Mouse (Mus musculus) liver, embryonic 11.5 days (tissue): ENCODE data around the gene Ddr1. TPM values are rescaled to one million over a fixed set of nuclear protein-coding genes. Genes with fewer than 3 reads are reported as not detected.

ENCODE experiments used
- ATAC-seq: fragments of 200-750 bp; cut with Nextera tagmentation; replicated peaks from 2 replicates; pipeline ENCODE4 v1.8.0; 2017; ENCODE audit warnings: moderate number of reproducible peaks, mild to moderate bottlenecking, moderate TSS enrichment, moderate library complexity; ENCODE audit not compliant: low FRiP score
- DNase-seq: peaks from one replicate; pipeline ENCODE4 v3.0.0-alpha.2; 2017; ENCODE audit warnings: low spot score
- H3K27ac ChIP-seq: fragments of 300-500 bp; sonication (generic); 2 replicates; pipeline ENCODE4 v1.5.1; 2014; ENCODE audit warnings: mild to moderate bottlenecking, low read depth, low read length, control low read depth
- H3K27me3 ChIP-seq: fragments of 300-500 bp; sonication (generic); replicated peaks from 2 replicates; pipeline ENCODE4 v1.6.1; 2014; ENCODE audit warnings: low read length, mixed read lengths; ENCODE audit not compliant: control insufficient read depth, insufficient read depth
- H3K36me3 ChIP-seq: fragments of 300-500 bp; sonication (generic); 2 replicates; pipeline ENCODE4 v1.6.1; 2014; ENCODE audit warnings: mild to moderate bottlenecking, low read length, moderate library complexity, mixed read lengths; ENCODE audit not compliant: control insufficient read depth, insufficient read depth
- H3K4me1 ChIP-seq: fragments of 300-500 bp; sonication (generic); replicated peaks from 2 replicates; pipeline ENCODE4 v1.6.1; 2014; ENCODE audit warnings: low read length, mixed read lengths; ENCODE audit not compliant: control insufficient read depth, insufficient read depth
- H3K4me2 ChIP-seq: fragments of 300-500 bp; sonication (generic); 2 replicates; pipeline ENCODE4 v1.6.1; 2014; ENCODE audit warnings: mild to moderate bottlenecking, control low read depth, moderate library complexity
- H3K4me3 ChIP-seq: fragments of 300-500 bp; sonication (generic); 2 replicates; pipeline ENCODE4 v1.5.1; 2014; ENCODE audit warnings: low read depth, low read length, control low read depth
- H3K9ac ChIP-seq: fragments of 300-500 bp; sonication (generic); 2 replicates; pipeline ENCODE4 v1.6.1; 2014; ENCODE audit warnings: low read depth, low read length, control low read depth
- H3K9me3 ChIP-seq: fragments of 300-500 bp; sonication (generic); 2 replicates; pipeline ENCODE4 v1.6.1; 2016; ENCODE audit warnings: low read length, inconsistent platforms, mixed read lengths; ENCODE audit not compliant: control insufficient read depth
- WGBS: fragments of 180-500 bp; shearing (Covaris S2); extraction: QIAGEN DNeasy Blood & Tissue Kit; methylation state at CpG from one replicate; pipeline ENCODE4 v1.1.7; 2014; 5-methylcytosine and 5-hydroxymethylcytosine counted together
- polyA plus RNA-seq: library from polyadenylated mRNA; unstranded; fragments of >200 nt; fragmentation: Nextera tagmentation; extraction: Ambion mirVana; gene quantifications from 2 replicates; pipeline ENCODE4 v1.2.1, GENCODE M21; 2014

Ddr1 gene
- polyA plus RNA-seq, 1 experiment from 2014 or later, result 15.9 TPM

DNA sequence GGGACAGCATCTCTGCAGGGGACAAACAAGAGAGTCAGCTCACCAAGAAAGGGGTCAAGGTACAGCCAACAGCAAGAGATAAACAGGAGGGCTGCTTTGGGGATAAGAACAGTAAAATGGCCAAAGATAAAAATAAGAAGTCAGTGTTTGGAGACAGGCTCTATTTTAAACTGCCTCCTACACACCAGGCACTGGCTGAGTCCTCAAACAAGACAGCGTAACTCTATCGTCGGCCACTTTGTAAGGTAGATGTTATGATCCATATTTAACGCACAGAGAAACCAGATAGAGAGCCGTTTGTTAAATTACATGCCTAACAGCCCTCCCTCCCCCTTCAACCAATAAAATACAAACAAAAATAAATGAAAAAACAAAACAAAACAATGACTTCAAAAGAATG is 10.5 kb downstream of the Ddr1 start:
- H3K4me1 ChIP-seq, result no peaks in the 10 kb centered on the region
- H3K27ac ChIP-seq, result no peak overlapping the region
- ATAC-seq, result no peak
- H3K4me3 ChIP-seq, result no peak overlapping the region
- H3K9me3 ChIP-seq, result peaks cover 3% of the 10 kb centered on the region; the same call in 1 of the 2 replicates
- peaks cover 24% of the 10 kb centered on the region for H3K27me3 ChIP-seq
- 89% methylated on average over 5 of the region's 5 CpGs for WGBS
- no peak overlapping the region for H3K9ac ChIP-seq
- H3K36me3 ChIP-seq, result peaks cover 5% of the 10 kb centered on the region
- DNase-seq, result no peak
- H3K4me2 ChIP-seq, result no peak overlapping the region

DNA sequence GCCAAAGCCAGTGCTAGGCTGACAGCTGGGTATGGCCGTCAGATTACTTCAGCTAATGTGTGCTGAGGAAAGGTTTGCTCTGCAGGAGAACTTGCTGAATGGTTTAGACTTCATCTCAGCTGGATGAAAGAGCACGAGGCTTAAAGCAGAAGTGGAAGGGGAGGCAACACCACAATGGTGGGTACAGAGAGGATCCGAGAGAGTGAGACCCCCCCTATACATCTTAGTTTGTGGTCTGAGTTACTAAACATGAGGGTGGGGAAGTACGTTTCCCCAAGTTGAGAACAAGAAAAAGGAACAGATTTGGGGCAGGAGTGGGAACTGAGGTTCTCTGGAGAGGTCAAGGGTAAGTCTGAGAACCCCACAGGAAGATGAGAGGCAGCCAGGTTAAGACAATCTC is 12.1 kb downstream of the Ddr1 start:
- 62% methylated on average over 4 of the region's 4 CpGs for WGBS
- peaks cover 8% of the 10 kb centered on the region for H3K27me3 ChIP-seq
- DNase-seq (no peak), ATAC-seq (no peak)
- no peak overlapping the region for H3K9ac ChIP-seq
- H3K4me1 ChIP-seq, result no peaks in the 10 kb centered on the region
- H3K4me2 ChIP-seq, result no peak overlapping the region
- H3K4me3 ChIP-seq, result no peak overlapping the region
- H3K27ac ChIP-seq, result no peak overlapping the region
- H3K9me3 ChIP-seq, result peaks cover 3% of the 10 kb centered on the region; the same call in 1 of the 2 replicates
- H3K36me3 ChIP-seq, result peaks cover 9% of the 10 kb centered on the region

DNA sequence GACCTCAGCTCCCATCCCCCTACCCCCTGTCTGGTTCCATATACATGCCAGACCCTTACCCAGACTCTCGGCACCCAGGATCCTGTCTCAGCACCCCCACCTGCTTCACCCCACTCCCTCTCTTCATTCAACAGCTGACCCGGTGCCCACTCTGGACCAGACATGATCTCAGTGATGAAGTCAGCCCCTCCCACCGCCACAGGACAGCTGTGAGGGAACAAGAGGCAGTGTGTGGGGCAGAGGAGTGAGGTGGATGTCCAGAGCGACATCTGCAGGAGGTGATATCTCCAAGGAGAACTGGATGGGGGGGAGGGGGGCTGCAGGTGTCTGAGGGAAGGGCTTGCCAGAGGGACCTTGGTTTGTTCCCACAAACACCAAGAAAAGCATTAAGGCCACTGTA is 12.6 kb downstream of the Ddr1 start:
- no peak for DNase-seq
- Histone ChIP-seq H3K36me3 (peaks cover 9% of the 10 kb centered on the region), H3K4me1 (no peaks in the 10 kb centered on the region), H3K4me3 (no peak overlapping the region), H3K9me3 (peaks cover 3% of the 10 kb centered on the region; the same call in 1 of the 2 replicates), H3K9ac (no peak overlapping the region), H3K4me2 (no peak overlapping the region), H3K27ac (no peak overlapping the region), H3K27me3 (peaks cover 5% of the 10 kb centered on the region; the same call in 1 of the 2 replicates)
- ATAC-seq, result no peak
- 72% methylated on average over 4 of the region's 4 CpGs for WGBS

DNA sequence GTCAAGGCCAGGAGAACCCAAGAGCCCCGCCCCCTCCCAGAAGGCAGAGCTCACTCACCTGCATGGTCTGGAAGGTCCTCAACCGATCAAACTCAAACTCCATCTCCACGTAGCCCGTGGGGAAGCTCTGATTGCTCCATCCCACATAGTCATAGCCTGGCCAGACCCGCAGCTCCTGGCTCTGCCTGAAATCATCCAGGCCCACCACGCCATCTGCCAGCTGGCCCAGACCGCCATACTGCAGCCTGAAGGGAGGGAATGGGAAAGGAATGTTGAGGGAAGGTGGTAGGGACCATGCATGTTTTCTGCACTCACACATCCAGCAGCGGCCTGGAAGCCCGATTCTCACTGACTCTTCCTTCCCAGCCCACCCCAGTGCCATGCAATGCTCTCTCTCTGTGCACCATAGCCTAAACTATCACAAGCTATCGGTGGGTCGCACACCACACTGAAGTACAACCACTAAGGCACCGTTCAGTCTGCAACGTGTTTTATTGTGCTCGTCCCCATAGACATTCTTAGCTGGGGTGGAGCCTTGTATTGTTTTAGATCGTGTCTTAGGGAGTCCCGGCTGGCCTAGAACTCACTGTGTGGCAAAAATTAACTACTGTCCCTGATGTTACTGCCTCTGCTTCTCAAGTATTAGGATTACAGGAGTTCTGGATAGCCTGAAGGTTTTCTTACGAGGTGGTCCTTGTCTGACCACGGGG is 14.3 kb downstream of the Ddr1 start:
- no peaks in the 10 kb centered on the region for H3K9me3 ChIP-seq
- H3K4me2 ChIP-seq, result no peak overlapping the region
- 84% methylated on average over 18 of the region's 18 CpGs for WGBS
- H3K27me3 ChIP-seq, result peaks cover 16% of the 10 kb centered on the region
- ATAC-seq (no peak), DNase-seq (no peak)
- no peak overlapping the region for H3K9ac ChIP-seq
- H3K4me1 ChIP-seq, result no peaks in the 10 kb centered on the region
- peaks cover 9% of the 10 kb centered on the region for H3K36me3 ChIP-seq
- H3K4me3 ChIP-seq, result no peak overlapping the region
- no peak overlapping the region for H3K27ac ChIP-seq

DNA sequence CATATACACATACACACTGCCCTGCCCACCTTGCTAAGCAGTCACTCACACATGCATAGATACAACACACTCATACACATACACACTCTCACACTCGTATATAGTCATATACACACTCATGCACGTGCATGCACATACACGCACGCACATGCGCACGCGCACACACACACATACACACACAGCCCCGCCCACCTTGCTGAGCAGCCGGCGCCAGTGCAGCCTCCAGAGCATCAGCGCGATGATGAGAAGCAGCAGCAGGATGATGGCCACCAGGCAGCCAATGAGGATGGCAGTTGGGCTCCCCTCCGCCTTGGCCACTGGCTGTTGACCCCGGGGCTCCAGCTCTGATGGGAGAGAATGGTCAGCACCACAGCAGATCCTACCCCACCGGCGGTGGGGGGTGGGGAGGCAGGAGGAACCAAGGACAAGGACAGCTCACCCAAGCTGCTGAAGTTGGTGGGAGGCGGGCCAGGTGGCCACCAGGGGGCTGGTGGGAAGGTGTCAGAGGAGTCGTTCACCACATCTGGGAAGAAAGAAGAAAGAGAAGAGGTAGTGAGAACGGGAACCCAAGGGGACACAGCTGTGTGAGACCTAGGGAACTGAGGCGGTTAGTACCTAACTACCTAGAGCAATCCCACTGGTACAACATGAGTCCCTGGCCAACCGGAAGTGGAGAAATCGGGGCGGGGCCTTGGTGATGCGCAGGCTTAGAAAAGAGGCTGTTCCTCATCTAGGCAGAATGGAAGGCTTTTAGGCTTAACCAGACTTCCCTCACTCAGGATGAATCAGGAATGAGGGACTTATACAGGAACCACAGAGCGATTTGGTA is 15.9 kb downstream of the Ddr1 start:
- Histone ChIP-seq H3K9me3 (no peaks in the 10 kb centered on the region), H3K36me3 (peaks cover 10% of the 10 kb centered on the region), H3K9ac (no peak overlapping the region), H3K4me1 (no peaks in the 10 kb centered on the region), H3K27me3 (peaks cover 16% of the 10 kb centered on the region), H3K4me3 (no peak overlapping the region), H3K4me2 (no peak overlapping the region), H3K27ac (no peak overlapping the region)
- no peak for DNase-seq
- ATAC-seq, result no peak
- 80% methylated on average over 25 of the region's 25 CpGs for WGBS

DNA sequence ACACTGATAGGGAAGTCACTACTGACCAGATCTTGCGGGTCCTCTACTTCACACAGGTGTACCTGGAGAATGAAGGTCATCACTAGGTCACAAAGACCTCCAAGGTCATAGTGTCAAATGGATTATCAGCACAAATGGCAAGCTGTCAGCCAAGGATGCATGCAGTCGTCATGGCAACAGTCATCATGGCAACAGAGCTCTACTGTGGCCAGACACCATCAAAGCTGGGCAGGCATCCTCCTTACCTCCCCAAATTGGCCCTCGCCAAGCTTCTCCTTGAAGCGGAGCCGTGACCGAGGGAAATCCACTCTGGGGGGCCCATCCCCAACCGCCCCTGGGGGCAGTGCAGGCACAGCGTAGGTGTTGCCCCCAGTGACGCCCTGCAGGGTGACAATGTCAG is 19.4 kb downstream of the Ddr1 start:
- Histone ChIP-seq H3K4me2 (no peak overlapping the region), H3K27ac (no peak overlapping the region), H3K4me3 (no peak overlapping the region), H3K9ac (no peak overlapping the region), H3K36me3 (peaks cover 11% of the 10 kb centered on the region), H3K4me1 (no peaks in the 10 kb centered on the region), H3K27me3 (peaks cover 16% of the 10 kb centered on the region), H3K9me3 (no peaks in the 10 kb centered on the region)
- ATAC-seq (no peak), DNase-seq (no peak)
- WGBS, result 66% methylated on average over 9 of the region's 9 CpGs

DNA sequence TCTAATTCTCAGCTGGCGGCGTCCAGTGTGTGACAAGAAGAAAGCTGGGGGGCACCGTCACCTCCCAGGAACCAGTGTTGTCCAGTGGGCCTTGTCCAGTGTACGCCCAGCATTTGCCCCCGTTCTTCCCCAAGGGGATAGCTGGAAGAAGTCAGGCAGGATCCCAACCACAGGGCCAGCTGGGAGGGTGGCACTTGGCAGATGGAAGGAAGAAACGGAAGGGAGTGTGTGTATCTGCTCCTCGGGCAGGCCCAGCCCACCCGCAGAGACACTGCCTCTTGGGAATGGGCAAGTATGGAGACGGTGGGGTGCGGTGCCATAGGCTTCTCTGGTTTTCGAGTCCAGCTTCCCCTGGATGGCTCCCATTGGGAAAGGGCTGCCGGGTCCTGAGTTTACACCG is 22.4 kb downstream of the Ddr1 start:
- no peak for ATAC-seq
- H3K9me3 ChIP-seq, result no peaks in the 10 kb centered on the region
- H3K36me3 ChIP-seq, result peaks cover 5% of the 10 kb centered on the region
- H3K4me1 ChIP-seq, result no peaks in the 10 kb centered on the region
- peaks cover 15% of the 10 kb centered on the region for H3K27me3 ChIP-seq
- no peak overlapping the region for H3K27ac ChIP-seq
- H3K4me2 ChIP-seq, result no peak overlapping the region
- WGBS, result 82% methylated on average over 13 of the region's 13 CpGs
- DNase-seq, result no peak
- no peak overlapping the region for H3K9ac ChIP-seq
- no peak overlapping the region for H3K4me3 ChIP-seq

DNA sequence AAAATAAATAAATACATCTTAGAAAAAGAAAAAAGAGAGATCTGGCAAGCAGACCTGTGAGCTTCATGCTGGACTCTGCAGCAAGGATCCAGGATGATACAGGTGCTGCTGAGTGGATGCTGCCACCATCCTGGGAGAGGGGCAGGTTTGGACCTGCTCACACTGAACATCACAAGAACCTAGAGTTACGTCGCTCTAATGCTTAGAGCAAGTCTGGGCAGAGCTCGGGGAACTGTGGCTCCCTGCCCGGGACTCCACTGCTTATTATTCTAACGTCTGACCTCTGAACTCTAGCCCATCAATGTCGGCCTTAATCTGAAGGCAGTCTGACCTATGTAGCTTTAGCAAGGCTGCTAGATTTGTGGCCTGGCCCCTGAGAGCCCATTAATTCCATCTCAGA is 23.8 kb downstream of the Ddr1 start:
- Histone ChIP-seq H3K4me2 (no peak overlapping the region), H3K9me3 (no peaks in the 10 kb centered on the region), H3K4me1 (no peaks in the 10 kb centered on the region), H3K36me3 (peaks cover 5% of the 10 kb centered on the region), H3K9ac (no peak overlapping the region), H3K27me3 (peaks cover 3% of the 10 kb centered on the region), H3K4me3 (no peak overlapping the region), H3K27ac (no peak overlapping the region)
- whole genome bisulfite sequencing, result 54% methylated on average over 6 of the region's 6 CpGs
- ATAC-seq (no peak), DNase-seq (no peak)
